Mouse (Mus musculus): ENCODE results near the gene Cfdp1. TPM values are rescaled to one million over a fixed set of nuclear protein-coding genes. Genes with fewer than 3 reads are reported as not detected.

Gene Cfdp1
- polyA plus RNA-seq, 1 experiment = 78.9 TPM

GRCm38 (mm10) chr8:111769296-111769695 lies 84.8 kb downstream of the Cfdp1 start:
- H3K4me3 ChIP-seq (ENCODE audit: insufficient read depth, low read length) = no peak overlapping the region
- no peaks in the 10 kb centered on the region for H3K4me1 ChIP-seq (ENCODE audit: control insufficient read depth, insufficient read depth, low read length)
- no peak for TF ChIP-seq POLR2A (IDR thresholded peaks at IDR 0.05; ENCODE audit: extremely low read depth, insufficient read depth, low read length)
- TF ChIP-seq CTCF (IDR thresholded peaks at IDR 0.05; ENCODE audit: extremely low read depth, insufficient read depth, low read length) = no peak
- H3K27ac ChIP-seq (ENCODE audit: insufficient read depth, low read length) = no peak overlapping the region

GRCm38 (mm10) chr8:111768651-111769050 lies 85.4 kb downstream of the Cfdp1 start:
- H3K4me3 ChIP-seq (ENCODE audit: insufficient read depth, low read length) = no peak overlapping the region
- H3K4me1 ChIP-seq (ENCODE audit: control insufficient read depth, insufficient read depth, low read length) = no peaks in the 10 kb centered on the region
- no peak overlapping the region for H3K27ac ChIP-seq (ENCODE audit: insufficient read depth, low read length)
- no peak for TF ChIP-seq POLR2A (IDR thresholded peaks at IDR 0.05; ENCODE audit: extremely low read depth, insufficient read depth, low read length)
- TF ChIP-seq CTCF (IDR thresholded peaks at IDR 0.05; ENCODE audit: extremely low read depth, insufficient read depth, low read length) = no peak

DNA sequence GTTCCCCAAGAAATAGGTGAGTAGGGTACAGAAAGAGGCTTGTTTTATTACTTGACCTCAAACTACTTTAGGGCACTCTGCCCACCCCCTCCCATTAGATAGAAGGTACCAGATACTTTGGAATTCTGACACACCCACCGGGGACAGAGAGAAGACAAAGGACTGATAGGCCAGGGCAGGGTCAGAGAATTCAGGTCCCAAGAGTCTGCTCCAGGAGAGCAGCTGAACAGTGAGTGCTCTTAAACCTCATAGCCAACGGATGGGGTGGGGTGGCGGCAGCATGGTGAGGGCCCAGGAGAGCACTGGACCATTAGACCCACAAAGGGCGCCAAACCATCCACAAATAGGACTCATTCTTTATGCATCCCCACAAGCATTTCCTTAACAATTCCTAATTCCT lies 88.5 kb downstream of the Cfdp1 start:
- H3K27ac ChIP-seq (ENCODE audit: insufficient read depth, low read length) = no peak overlapping the region
- TF ChIP-seq CTCF (IDR thresholded peaks at IDR 0.05; ENCODE audit: extremely low read depth, insufficient read depth, low read length) (no peak), POLR2A (IDR thresholded peaks at IDR 0.05; ENCODE audit: extremely low read depth, insufficient read depth, low read length) (no peak)
- H3K4me3 ChIP-seq (ENCODE audit: insufficient read depth, low read length) = no peak overlapping the region
- no peaks in the 10 kb centered on the region for H3K4me1 ChIP-seq (ENCODE audit: control insufficient read depth, insufficient read depth, low read length)

GRCm38 (mm10) chr8:111765096-111765495 lies 89.0 kb downstream of the Cfdp1 start:
- TF ChIP-seq POLR2A (IDR thresholded peaks at IDR 0.05; ENCODE audit: extremely low read depth, insufficient read depth, low read length) = no peak
- no peak for TF ChIP-seq CTCF (IDR thresholded peaks at IDR 0.05; ENCODE audit: extremely low read depth, insufficient read depth, low read length)
- Histone ChIP-seq H3K4me3 (ENCODE audit: insufficient read depth, low read length) (no peak overlapping the region), H3K27ac (ENCODE audit: insufficient read depth, low read length) (no peak overlapping the region), H3K4me1 (ENCODE audit: control insufficient read depth, insufficient read depth, low read length) (no peaks in the 10 kb centered on the region)

DNA sequence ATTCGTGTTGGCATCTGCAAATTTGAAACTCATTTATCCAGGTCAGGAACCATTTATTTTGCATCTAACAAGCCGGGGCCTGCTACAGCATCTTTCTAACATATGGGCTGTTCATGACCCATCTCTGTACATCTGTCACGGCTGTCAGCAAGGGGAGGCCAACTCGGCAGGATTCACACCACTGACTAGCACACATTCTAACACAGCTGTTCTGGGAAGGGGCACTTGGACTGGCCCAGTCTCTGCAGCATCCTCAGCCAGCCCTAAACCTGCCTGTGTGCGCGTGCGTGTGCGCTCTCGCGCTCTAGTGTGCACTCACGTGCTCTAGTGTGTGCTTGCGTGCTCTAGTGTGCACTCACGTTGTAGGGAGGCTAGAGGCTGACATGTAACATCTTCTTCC lies 93.4 kb downstream of the Cfdp1 start:
- H3K4me1 ChIP-seq (ENCODE audit: control insufficient read depth, insufficient read depth, low read length) = no peaks in the 10 kb centered on the region
- no peak overlapping the region for H3K27ac ChIP-seq (ENCODE audit: insufficient read depth, low read length)
- TF ChIP-seq POLR2A (IDR thresholded peaks at IDR 0.05; ENCODE audit: extremely low read depth, insufficient read depth, low read length) (no peak), CTCF (IDR thresholded peaks at IDR 0.05; ENCODE audit: extremely low read depth, insufficient read depth, low read length) (no peak)
- no peak overlapping the region for H3K4me3 ChIP-seq (ENCODE audit: insufficient read depth, low read length)

DNA sequence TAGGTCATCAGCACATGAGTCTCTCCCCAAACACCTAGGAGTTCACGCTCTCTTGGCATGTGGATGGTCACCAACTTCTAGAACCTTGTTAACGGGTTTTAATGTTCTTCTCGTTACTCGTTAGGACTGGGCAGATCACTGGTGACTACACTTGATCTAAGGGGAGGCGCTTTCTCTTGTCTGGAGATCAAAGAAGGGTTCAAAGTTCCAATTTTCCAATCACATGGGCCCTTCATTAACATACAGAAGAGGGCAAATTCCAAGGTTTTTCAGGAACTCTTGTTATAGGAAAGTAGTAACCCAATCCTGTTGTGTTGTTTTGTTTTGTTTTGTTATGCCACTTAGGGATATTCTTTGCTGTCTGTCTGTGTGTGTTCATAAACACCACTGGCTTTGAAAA lies 95.3 kb downstream of the Cfdp1 start:
- Histone ChIP-seq H3K27ac (ENCODE audit: insufficient read depth, low read length) (no peak overlapping the region), H3K4me3 (ENCODE audit: insufficient read depth, low read length) (no peak overlapping the region), H3K4me1 (ENCODE audit: control insufficient read depth, insufficient read depth, low read length) (no peaks in the 10 kb centered on the region)
- TF ChIP-seq CTCF (IDR thresholded peaks at IDR 0.05; ENCODE audit: extremely low read depth, insufficient read depth, low read length) = no peak
- no peak for TF ChIP-seq POLR2A (IDR thresholded peaks at IDR 0.05; ENCODE audit: extremely low read depth, insufficient read depth, low read length)

GRCm38 (mm10) chr8:111757599-111757998 lies 96.5 kb downstream of the Cfdp1 start:
- TF ChIP-seq CTCF (IDR thresholded peaks at IDR 0.05; ENCODE audit: extremely low read depth, insufficient read depth, low read length) (no peak), POLR2A (IDR thresholded peaks at IDR 0.05; ENCODE audit: extremely low read depth, insufficient read depth, low read length) (no peak)
- H3K4me1 ChIP-seq (ENCODE audit: control insufficient read depth, insufficient read depth, low read length) = no peaks in the 10 kb centered on the region
- no peak overlapping the region for H3K27ac ChIP-seq (ENCODE audit: insufficient read depth, low read length)
- no peak overlapping the region for H3K4me3 ChIP-seq (ENCODE audit: insufficient read depth, low read length)

GRCm38 (mm10) chr8:111754736-111755135 lies 99.4 kb downstream of the Cfdp1 start:
- Histone ChIP-seq H3K4me1 (ENCODE audit: control insufficient read depth, insufficient read depth, low read length) (no peaks in the 10 kb centered on the region), H3K27ac (ENCODE audit: insufficient read depth, low read length) (no peak overlapping the region), H3K4me3 (ENCODE audit: insufficient read depth, low read length) (no peak overlapping the region)
- TF ChIP-seq POLR2A (IDR thresholded peaks at IDR 0.05; ENCODE audit: extremely low read depth, insufficient read depth, low read length) = no peak
- no peak for TF ChIP-seq CTCF (IDR thresholded peaks at IDR 0.05; ENCODE audit: extremely low read depth, insufficient read depth, low read length)

- Histone ChIP-seq H3K27ac (ENCODE audit: insufficient read depth, low read length) (no peak overlapping the region), H3K4me3 (ENCODE audit: insufficient read depth, low read length) (no peak overlapping the region), H3K4me1 (ENCODE audit: control insufficient read depth, insufficient read depth, low read length) (no peaks in the 10 kb centered on the region)
- TF ChIP-seq CTCF (IDR thresholded peaks at IDR 0.05; ENCODE audit: extremely low read depth, insufficient read depth, low read length) (no peak), POLR2A (IDR thresholded peaks at IDR 0.05; ENCODE audit: extremely low read depth, insufficient read depth, low read length) (no peak)
Observed at GRCm38 (mm10) chr8:111754088-111754487, 100.0 kb downstream of the Cfdp1 start.

- Histone ChIP-seq H3K4me1 (ENCODE audit: control insufficient read depth, insufficient read depth, low read length) (peaks cover 8% of the 10 kb centered on the region), H3K27ac (ENCODE audit: insufficient read depth, low read length) (no peak overlapping the region), H3K4me3 (ENCODE audit: insufficient read depth, low read length) (no peak overlapping the region)
- TF ChIP-seq CTCF (IDR thresholded peaks at IDR 0.05; ENCODE audit: extremely low read depth, insufficient read depth, low read length) = no peak
- TF ChIP-seq POLR2A (IDR thresholded peaks at IDR 0.05; ENCODE audit: extremely low read depth, insufficient read depth, low read length) = no peak
Observed at GRCm38 (mm10) chr8:111748766-111749165, 105.3 kb downstream of the Cfdp1 start.

All from cortical plate, adult 2 months (tissue).